Mouse (Mus musculus): Measurements from ENCODE around the gene Rrp1b. TPM values are rescaled to one million over a fixed set of nuclear protein-coding genes. Genes with fewer than 3 reads are reported as not detected.
"Not testable (repeated sequence)": the region's sequence is repeated elsewhere in the genome, so short reads cannot be mapped to it uniquely, and the experiment has no call there.

Rrp1b gene
- polyA plus RNA-seq, 1 experiment from 2014 or later = 19.7 TPM

DNA sequence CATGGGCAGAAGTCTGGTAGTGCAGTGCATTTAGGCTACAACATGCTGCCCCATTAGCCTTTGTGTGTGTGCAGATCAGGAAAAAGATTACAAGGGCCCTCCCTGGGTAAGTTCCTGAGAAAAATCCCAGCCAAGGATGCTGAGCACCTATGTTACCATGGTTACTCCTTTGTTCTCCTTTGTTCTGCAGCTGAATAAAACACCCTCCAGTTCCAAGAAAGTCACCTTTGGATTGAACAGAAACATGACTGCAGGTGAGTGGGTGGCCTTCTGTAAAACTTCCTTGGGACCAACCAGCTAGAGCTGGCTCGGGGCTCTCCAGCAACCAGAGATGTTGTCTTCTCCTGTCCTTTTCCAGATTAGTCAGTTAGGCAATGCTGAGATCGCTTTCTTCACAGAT, 23.2 kb downstream of the Rrp1b start:
- H3K4me1 ChIP-seq (replicated peaks) = no peaks in the 10 kb centered on the region
- no peak overlapping the region for H3K4me2 ChIP-seq
- H3K9me3 ChIP-seq (replicated peaks) = no peaks in the 10 kb centered on the region
- H3K4me3 ChIP-seq (replicated peaks) = no peak overlapping the region
- H3K36me3 ChIP-seq (replicated peaks) = peaks cover 77% of the 10 kb centered on the region
- no peak overlapping the region for H3K9ac ChIP-seq
- WGBS (ENCODE audit: insufficient replicate concordance) = 73% methylated on average over 2 of the region's 2 CpGs
- no peak for ATAC-seq (ENCODE audit: insufficient read depth)
- H3K27ac ChIP-seq (replicated peaks) = no peak overlapping the region
- H3K27me3 ChIP-seq = no peaks in the 10 kb centered on the region

DNA sequence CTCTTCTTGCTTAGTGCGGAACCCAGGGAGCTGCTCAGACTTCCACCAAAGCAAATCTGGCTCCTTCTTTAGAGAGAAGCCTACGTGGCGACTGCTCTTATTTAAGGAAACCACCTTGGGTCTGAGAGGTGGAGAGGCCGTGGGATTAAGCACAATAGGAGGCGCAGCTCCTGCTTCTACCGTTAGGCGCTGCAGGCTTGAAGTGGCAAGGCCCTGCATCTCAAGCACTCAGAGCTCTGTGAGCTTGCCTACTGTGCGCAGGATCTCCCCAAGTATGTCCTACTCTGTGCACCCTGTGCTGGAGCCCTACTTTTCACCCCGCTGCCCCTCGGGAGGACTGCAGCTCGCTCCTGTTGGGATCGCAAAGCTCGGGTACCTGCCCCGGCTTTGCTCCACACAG, 25.3 kb downstream of the Rrp1b start:
- ATAC-seq (ENCODE audit: insufficient read depth) = no peak
- Histone ChIP-seq H3K27me3 (no peaks in the 10 kb centered on the region), H3K9me3 (replicated peaks) (no peaks in the 10 kb centered on the region), H3K4me2 (no peak overlapping the region), H3K4me3 (replicated peaks) (no peak overlapping the region), H3K9ac (no peak overlapping the region), H3K4me1 (replicated peaks) (no peaks in the 10 kb centered on the region), H3K36me3 (replicated peaks) (peaks cover 57% of the 10 kb centered on the region), H3K27ac (replicated peaks) (no peak overlapping the region)
- 79% methylated on average over 14 of the region's 14 CpGs for WGBS (ENCODE audit: insufficient replicate concordance)

DNA sequence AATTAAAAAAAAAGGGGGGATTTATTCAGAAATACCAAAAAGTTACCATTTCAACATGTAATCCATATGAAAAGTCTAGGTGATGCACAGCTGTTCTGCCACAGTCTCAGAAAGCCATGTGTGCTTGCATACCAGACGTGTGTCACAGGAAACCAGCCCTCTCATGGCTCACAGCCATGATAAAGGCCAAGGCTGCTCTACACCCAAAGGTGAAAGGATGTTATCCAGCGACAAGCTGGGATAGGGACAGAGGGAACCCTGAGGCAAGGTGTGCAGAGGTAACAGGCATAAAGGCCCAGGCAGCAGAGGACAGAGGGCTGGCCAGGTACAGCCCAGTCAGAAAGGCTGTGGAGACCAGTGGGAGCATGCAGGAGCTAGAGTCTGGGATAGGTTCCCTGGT, 27.8 kb downstream of the Rrp1b start:
- 59% methylated on average over 2 of the region's 2 CpGs for whole genome bisulfite sequencing (ENCODE audit: insufficient replicate concordance)
- Histone ChIP-seq H3K4me1 (replicated peaks) (peaks cover 5% of the 10 kb centered on the region; the same call in 1 of the 2 replicates), H3K4me2 (no peak overlapping the region), H3K27me3 (no peaks in the 10 kb centered on the region), H3K27ac (replicated peaks) (no peak overlapping the region), H3K36me3 (replicated peaks) (peaks cover 33% of the 10 kb centered on the region), H3K4me3 (replicated peaks) (no peak overlapping the region), H3K9ac (no peak overlapping the region), H3K9me3 (replicated peaks) (no peaks in the 10 kb centered on the region)
- no peak for ATAC-seq (ENCODE audit: insufficient read depth)

DNA sequence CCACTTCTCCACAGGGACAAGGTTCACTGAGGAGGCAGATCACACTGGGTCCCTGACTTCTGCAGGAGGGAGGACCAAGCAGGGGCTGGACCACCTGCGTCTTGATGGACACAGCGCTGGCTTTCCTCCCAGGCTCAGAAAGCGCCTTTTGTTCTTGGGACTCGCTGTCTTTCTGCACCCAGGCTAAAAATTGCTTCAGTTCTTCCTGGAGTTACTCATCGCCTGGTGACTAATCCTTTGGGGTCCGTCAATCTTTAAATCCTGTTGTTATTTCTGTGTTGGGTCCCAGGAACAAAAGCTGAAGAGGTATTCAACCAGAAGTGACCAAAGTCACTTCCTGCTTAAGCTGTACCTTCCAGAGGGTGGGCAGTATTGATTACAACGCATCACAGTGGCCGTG, 28.9 kb downstream of the Rrp1b start:
- not testable (repeated sequence) for H3K4me2 ChIP-seq; H3K27ac ChIP-seq (replicated peaks); H3K9me3 ChIP-seq (replicated peaks); H3K9ac ChIP-seq; ATAC-seq (ENCODE audit: insufficient read depth); H3K4me3 ChIP-seq (replicated peaks); H3K27me3 ChIP-seq
- WGBS (ENCODE audit: insufficient replicate concordance) = 54% methylated on average over 8 of the region's 8 CpGs
- Histone ChIP-seq H3K36me3 (replicated peaks) (peaks cover 23% of the 10 kb centered on the region), H3K4me1 (replicated peaks) (peaks cover 12% of the 10 kb centered on the region; the same call in 1 of the 2 replicates)

DNA sequence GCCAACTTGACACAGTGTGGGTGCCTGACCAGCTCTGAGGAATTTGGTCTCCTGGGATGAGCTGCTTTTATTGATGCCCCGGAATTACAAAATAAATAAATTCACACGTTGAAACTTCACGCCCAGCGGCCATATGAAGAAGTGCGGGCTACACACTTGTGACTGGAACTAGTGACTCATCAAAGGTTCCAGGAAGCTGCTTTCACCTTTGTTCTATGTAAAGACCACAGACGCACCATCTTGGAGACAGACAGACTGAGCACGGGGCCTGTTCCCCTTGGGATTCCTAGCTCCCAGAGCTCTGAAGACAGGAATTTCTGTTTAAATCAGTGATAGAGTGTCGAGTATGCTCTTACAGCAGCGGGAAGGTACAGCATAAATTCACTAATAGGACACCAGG, 31.6 kb downstream of the Rrp1b start:
- Histone ChIP-seq H3K4me2 (no peak overlapping the region), H3K4me3 (replicated peaks) (no peak overlapping the region), H3K4me1 (replicated peaks) (peaks cover 12% of the 10 kb centered on the region; the same call in 1 of the 2 replicates), H3K9me3 (replicated peaks) (no peaks in the 10 kb centered on the region), H3K36me3 (replicated peaks) (no peaks in the 10 kb centered on the region), H3K9ac (no peak overlapping the region), H3K27me3 (no peaks in the 10 kb centered on the region), H3K27ac (replicated peaks) (no peak overlapping the region)
- no peak for ATAC-seq (ENCODE audit: insufficient read depth)
- 54% methylated on average over 9 of the region's 9 CpGs for WGBS (ENCODE audit: insufficient replicate concordance)

DNA sequence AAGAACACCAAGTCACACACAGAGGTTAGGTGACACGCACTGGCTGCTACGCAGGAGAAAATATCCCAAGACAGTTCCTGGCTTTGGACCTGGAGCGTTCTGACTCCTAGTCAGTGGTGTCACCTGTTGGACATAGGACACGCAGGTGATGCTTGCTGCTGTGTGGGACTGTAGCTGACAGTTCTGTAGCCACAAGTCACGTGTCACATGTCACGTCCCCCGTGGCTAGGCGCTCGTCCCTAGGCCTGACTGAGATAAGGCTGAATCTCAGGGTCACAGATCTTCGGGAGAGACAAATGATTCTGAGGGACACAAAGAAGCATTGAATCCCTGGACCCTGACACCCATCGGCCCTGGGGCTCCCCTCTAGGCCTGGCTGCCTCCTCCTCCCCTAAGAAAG, 32.5 kb downstream of the Rrp1b start:
- Histone ChIP-seq H3K9ac (no peak overlapping the region), H3K4me1 (replicated peaks) (peaks cover 16% of the 10 kb centered on the region; the same call in 1 of the 2 replicates), H3K27me3 (no peaks in the 10 kb centered on the region), H3K4me3 (replicated peaks) (no peak overlapping the region), H3K36me3 (replicated peaks) (no peaks in the 10 kb centered on the region), H3K4me2 (no peak overlapping the region), H3K27ac (replicated peaks) (no peak overlapping the region), H3K9me3 (replicated peaks) (no peaks in the 10 kb centered on the region)
- no peak for ATAC-seq (ENCODE audit: insufficient read depth)
- 56% methylated on average over 11 of the region's 11 CpGs for WGBS (ENCODE audit: insufficient replicate concordance)

DNA sequence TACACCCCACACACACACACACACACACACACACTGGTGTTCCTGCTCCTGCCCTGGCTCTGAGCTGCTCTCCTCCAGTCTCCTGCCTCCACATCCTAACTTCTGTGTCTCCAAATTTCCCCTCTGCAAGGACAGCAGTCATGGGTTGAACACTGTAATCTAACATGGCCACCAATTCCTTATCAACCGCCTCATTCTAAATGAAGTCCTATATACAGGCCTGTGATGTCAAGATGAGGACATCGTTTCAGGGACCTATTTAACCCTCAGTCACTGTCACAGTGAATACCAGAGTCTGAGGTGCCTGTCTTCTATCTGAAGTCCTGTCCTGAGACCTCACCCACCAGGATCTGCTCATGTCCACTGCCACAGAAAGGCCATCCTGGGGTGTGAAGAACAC, 32.9 kb downstream of the Rrp1b start:
- H3K4me3 ChIP-seq (replicated peaks) = no peak overlapping the region
- H3K27ac ChIP-seq (replicated peaks) = no peak overlapping the region
- H3K4me1 ChIP-seq (replicated peaks) = peaks cover 20% of the 10 kb centered on the region; the same call in 1 of the 2 replicates
- H3K36me3 ChIP-seq (replicated peaks) = no peaks in the 10 kb centered on the region
- no peaks in the 10 kb centered on the region for H3K9me3 ChIP-seq (replicated peaks)
- 45% methylated on average over 2 of the region's 2 CpGs for WGBS (ENCODE audit: insufficient replicate concordance)
- H3K4me2 ChIP-seq = no peak overlapping the region
- H3K9ac ChIP-seq = no peak overlapping the region
- ATAC-seq (ENCODE audit: insufficient read depth) = peak; percentile 47; the same call in 1 of the 2 replicates
- H3K27me3 ChIP-seq = no peaks in the 10 kb centered on the region

DNA sequence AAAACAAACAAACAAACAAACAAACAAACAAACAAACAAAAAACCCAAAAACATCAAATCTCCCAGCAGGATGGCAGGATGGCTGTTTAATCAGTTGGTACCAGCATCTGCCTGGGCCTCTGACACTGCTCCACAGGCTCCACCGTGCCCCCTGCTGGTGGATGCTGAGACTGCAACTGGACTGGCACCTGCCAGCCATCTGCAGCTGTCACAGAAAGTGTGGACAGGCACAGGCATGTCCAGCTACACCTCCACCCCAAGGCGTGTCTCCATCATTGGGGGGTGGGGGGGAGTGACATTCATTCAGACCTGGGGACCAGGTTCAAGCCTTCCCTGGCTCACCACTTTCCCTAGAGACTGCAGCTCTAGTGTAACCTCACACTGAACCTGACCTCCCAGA, 37.5 kb downstream of the Rrp1b start:
- no peaks in the 10 kb centered on the region for H3K27me3 ChIP-seq
- ATAC-seq (ENCODE audit: insufficient read depth) = no peak
- no peak overlapping the region for H3K27ac ChIP-seq (replicated peaks)
- WGBS (ENCODE audit: insufficient replicate concordance) = 0% methylated on average over 2 of the region's 2 CpGs
- no peaks in the 10 kb centered on the region for H3K9me3 ChIP-seq (replicated peaks)
- H3K4me3 ChIP-seq (replicated peaks) = no peak overlapping the region
- H3K9ac ChIP-seq = no peak overlapping the region
- no peak overlapping the region for H3K4me2 ChIP-seq
- peaks cover 32% of the 10 kb centered on the region; the same call in 1 of the 2 replicates for H3K4me1 ChIP-seq (replicated peaks)
- H3K36me3 ChIP-seq (replicated peaks) = no peaks in the 10 kb centered on the region

DNA sequence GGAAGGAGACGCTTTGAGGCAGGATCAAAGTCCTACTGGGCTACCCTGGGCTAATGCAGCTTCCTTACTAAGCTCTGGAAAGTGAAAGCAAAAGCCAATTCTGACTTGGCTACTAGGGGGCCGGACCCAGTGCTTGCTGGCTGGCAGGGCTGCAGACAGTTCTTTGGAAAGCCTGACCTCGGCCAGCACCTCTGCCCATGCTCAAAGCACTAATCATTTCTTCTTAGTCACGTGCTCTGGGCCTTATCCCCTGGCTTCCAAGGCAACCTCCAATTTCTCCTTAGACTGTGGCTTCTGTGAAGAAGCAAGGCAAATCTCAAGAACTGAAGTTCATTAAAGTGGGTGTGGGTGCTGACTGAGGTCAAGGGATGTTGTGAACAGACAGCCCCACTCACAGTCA, 38.8 kb downstream of the Rrp1b start:
- H3K27ac ChIP-seq (replicated peaks) = no peak overlapping the region
- H3K4me3 ChIP-seq (replicated peaks) = no peak overlapping the region
- H3K9ac ChIP-seq = no peak overlapping the region
- no peak overlapping the region for H3K4me2 ChIP-seq
- no peaks in the 10 kb centered on the region; the same call in 1 of the 2 replicates for H3K27me3 ChIP-seq
- peaks cover 22% of the 10 kb centered on the region; the same call in 1 of the 2 replicates for H3K4me1 ChIP-seq (replicated peaks)
- WGBS (ENCODE audit: insufficient replicate concordance) = 52% methylated on average over 4 of the region's 4 CpGs
- no peak for ATAC-seq (ENCODE audit: insufficient read depth)
- H3K9me3 ChIP-seq (replicated peaks) = no peaks in the 10 kb centered on the region
- H3K36me3 ChIP-seq (replicated peaks) = no peaks in the 10 kb centered on the region

DNA sequence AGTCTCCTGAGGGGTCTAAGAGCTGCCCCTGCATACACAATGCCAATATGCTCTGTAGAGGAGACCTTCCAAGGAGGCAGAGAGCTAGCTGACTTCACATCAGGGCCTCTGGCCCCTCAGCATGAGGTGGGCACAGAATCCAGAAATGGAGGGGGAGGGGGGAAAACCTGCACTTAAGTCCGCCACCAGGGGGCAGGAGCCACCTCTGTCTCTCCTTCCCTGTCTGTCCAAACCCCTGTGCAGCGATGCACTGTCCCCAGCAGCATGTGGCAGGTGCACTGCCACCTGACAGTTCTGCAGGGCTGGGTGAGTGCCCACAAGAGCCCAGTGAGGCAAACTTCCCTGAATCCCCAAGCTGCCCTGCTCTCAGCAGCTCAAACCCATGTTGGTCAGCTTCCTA, 39.3 kb downstream of the Rrp1b start:
- H3K9ac ChIP-seq = no peak overlapping the region
- 3% methylated on average over 2 of the region's 2 CpGs for WGBS (ENCODE audit: insufficient replicate concordance)
- no peaks in the 10 kb centered on the region for H3K36me3 ChIP-seq (replicated peaks)
- no peak for ATAC-seq (ENCODE audit: insufficient read depth)
- no peak overlapping the region for H3K4me3 ChIP-seq (replicated peaks)
- H3K9me3 ChIP-seq (replicated peaks) = no peaks in the 10 kb centered on the region
- H3K27ac ChIP-seq (replicated peaks) = no peak overlapping the region
- peaks cover 22% of the 10 kb centered on the region; the same call in 1 of the 2 replicates for H3K4me1 ChIP-seq (replicated peaks)
- no peaks in the 10 kb centered on the region; the same call in 1 of the 2 replicates for H3K27me3 ChIP-seq
- no peak overlapping the region for H3K4me2 ChIP-seq

DNA sequence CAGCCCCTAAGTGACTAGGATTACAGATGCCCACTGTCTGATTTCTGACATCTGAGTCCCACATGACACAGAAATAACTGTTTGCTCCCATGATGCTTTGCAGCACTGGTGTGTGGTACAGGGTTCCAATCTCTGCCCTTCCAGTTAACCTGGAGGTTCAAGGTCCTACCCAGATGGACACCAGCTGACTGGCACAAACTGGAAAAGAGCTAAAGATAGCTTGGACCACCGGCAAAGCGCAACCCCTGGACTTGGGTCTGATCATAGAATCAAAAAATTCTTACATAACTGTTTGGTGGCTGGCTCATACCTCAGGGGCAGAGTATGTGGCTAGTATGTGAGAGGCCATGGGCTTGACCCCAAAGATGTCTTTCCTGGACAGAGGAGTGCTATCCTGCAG, 47.5 kb downstream of the Rrp1b start:
- Histone ChIP-seq H3K27ac (replicated peaks) (no peak overlapping the region), H3K4me3 (replicated peaks) (no peak overlapping the region), H3K4me2 (no peak overlapping the region), H3K9me3 (replicated peaks) (no peaks in the 10 kb centered on the region), H3K9ac (no peak overlapping the region), H3K36me3 (replicated peaks) (no peaks in the 10 kb centered on the region), H3K27me3 (no peaks in the 10 kb centered on the region; the same call in 1 of the 2 replicates), H3K4me1 (replicated peaks) (peaks cover 12% of the 10 kb centered on the region)
- no peak for ATAC-seq (ENCODE audit: insufficient read depth)
- 84% methylated on average over 2 of the region's 2 CpGs for WGBS (ENCODE audit: insufficient replicate concordance)

DNA sequence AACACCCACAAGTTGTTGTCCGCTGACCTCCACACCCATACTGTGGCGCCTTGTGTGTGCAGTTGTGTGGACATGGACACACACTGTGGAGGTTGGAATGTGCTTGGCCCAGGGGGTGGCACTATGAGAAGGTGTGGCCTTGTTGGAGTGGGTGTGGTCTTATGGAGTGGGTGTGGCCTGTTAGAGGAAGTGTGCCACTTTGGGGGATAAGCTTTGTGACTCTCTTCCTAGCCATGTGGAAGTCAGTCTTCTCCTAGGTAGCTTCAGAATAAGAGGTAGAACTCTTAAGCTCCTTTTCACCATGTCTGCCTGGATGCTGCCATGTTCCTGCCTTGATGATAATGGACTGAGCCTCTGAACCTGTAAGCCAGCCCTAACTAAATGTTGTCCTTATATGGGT, 51.2 kb downstream of the Rrp1b start:
- no peaks in the 10 kb centered on the region for H3K27me3 ChIP-seq
- no peak for ATAC-seq (ENCODE audit: insufficient read depth)
- H3K4me2 ChIP-seq = no peak overlapping the region
- no peaks in the 10 kb centered on the region for H3K36me3 ChIP-seq (replicated peaks)
- H3K9me3 ChIP-seq (replicated peaks) = no peaks in the 10 kb centered on the region
- H3K9ac ChIP-seq = no peak overlapping the region
- no peak overlapping the region for H3K4me3 ChIP-seq (replicated peaks)
- H3K4me1 ChIP-seq (replicated peaks) = peaks cover 34% of the 10 kb centered on the region
- 88% methylated on average over 2 of the region's 2 CpGs for WGBS (ENCODE audit: insufficient replicate concordance)
- H3K27ac ChIP-seq (replicated peaks) = no peak overlapping the region
